Mouse (Mus musculus): ENCODE results near the gene Serpine3. TPM values are rescaled to one million over a fixed set of nuclear protein-coding genes. Genes with fewer than 3 reads are reported as not detected.

The Serpine3 gene
- total and polyA plus RNA-seq, 3 experiments: not detected

GRCm38 (mm10) chr14:62673646-62674045 is 10.2 kb downstream of the Serpine3 start:
- H3K4me1 ChIP-seq (ENCODE audit: control insufficient read depth in 1 of 2, insufficient read depth in 2 of 2, low read length in 2 of 2): no peaks in the 10 kb centered on the region
- DNase-seq (ENCODE audit: low read depth, low spot score): no peak
- no peaks in the 10 kb centered on the region for H3K79me2 ChIP-seq (ENCODE audit: control insufficient read depth, insufficient read depth, low read length, poor library complexity)
- H3K27me3 ChIP-seq (ENCODE audit: control insufficient read depth in 1 of 2, insufficient read depth in 2 of 2, low read length in 2 of 2): no peaks in the 10 kb centered on the region; a peak in 2 of 4 replicates
- no peak overlapping the region for H3K27ac ChIP-seq (ENCODE audit: control insufficient read depth, low read depth, low read length)
- H3K36me3 ChIP-seq (ENCODE audit: control insufficient read depth in 1 of 2, insufficient read depth in 2 of 2, low read length in 2 of 2): no peaks in the 10 kb centered on the region
- no peak overlapping the region for H3K4me3 ChIP-seq (ENCODE audit: control insufficient read depth in 1 of 2, insufficient read depth in 1 of 2, low read depth in 2 of 2, low read length in 2 of 2)
- H3K9ac ChIP-seq (ENCODE audit: control insufficient read depth, low read depth, low read length, poor library complexity, severe bottlenecking): no peak overlapping the region
- no peaks in the 10 kb centered on the region for H3K9me3 ChIP-seq (replicated peaks; ENCODE audit: insufficient read depth, low read length)
- TF ChIP-seq SMC3 (IDR thresholded peaks at IDR 0.05; ENCODE audit: low read depth, low read length): no peak
- no peak for TF ChIP-seq MYB (IDR thresholded peaks at IDR 0.05; ENCODE audit: low read depth, low read length)
- TF ChIP-seq ZC3H11A (IDR thresholded peaks at IDR 0.05; ENCODE audit: low read depth, low read length): no peak
- no peak for TF ChIP-seq RCOR1 (IDR thresholded peaks at IDR 0.05; ENCODE audit: low read depth, low read length)
- no peak for TF ChIP-seq MAFK (IDR thresholded peaks at IDR 0.05; ENCODE audit: borderline replicate concordance, low read depth, low read length)
- TF ChIP-seq BHLHE40 (IDR thresholded peaks at IDR 0.05; ENCODE audit: borderline replicate concordance, low read depth, low read length): no peak
- no peak for TF ChIP-seq POLR2AphosphoS5 (IDR thresholded peaks at IDR 0.05; ENCODE audit: borderline replicate concordance, low read depth, low read length)
- TF ChIP-seq GATA1 (IDR thresholded peaks at IDR 0.05; ENCODE audit: low read depth, low read length): no peak
- TF ChIP-seq ZNF384 (IDR thresholded peaks at IDR 0.05; ENCODE audit: low read depth, low read length): no peak

GRCm38 (mm10) chr14:62718161-62718560 is 54.7 kb downstream of the Serpine3 start:
- peaks cover under 1 to 2% of the 10 kb centered on the region in 2 experiments; a peak in 2 of 4 replicates for H3K4me1 ChIP-seq (ENCODE audit: control insufficient read depth in 1 of 2, insufficient read depth in 2 of 2, low read length in 2 of 2)
- H3K9ac ChIP-seq (ENCODE audit: control insufficient read depth, low read depth, low read length, poor library complexity, severe bottlenecking): no peak overlapping the region
- no peak overlapping the region for H3K4me3 ChIP-seq (ENCODE audit: control insufficient read depth in 1 of 2, insufficient read depth in 1 of 2, low read depth in 2 of 2, low read length in 2 of 2)
- H3K27me3 ChIP-seq (ENCODE audit: control insufficient read depth in 1 of 2, insufficient read depth in 2 of 2, low read length in 2 of 2): no peaks in the 10 kb centered on the region
- TF ChIP-seq POLR2AphosphoS5 (IDR thresholded peaks at IDR 0.05; ENCODE audit: borderline replicate concordance, low read depth, low read length): no peak
- TF ChIP-seq NRF1 (IDR thresholded peaks at IDR 0.05; ENCODE audit: insufficient read depth, low read depth, low read length, poor library complexity, severe bottlenecking): no peak
- TF ChIP-seq SIN3A (IDR thresholded peaks at IDR 0.05; ENCODE audit: low read length): no peak
- TF ChIP-seq TAL1 (IDR thresholded peaks at IDR 0.05; ENCODE audit: low read length): no peak
- TF ChIP-seq MXI1 (IDR thresholded peaks at IDR 0.05; ENCODE audit: low read depth, low read length): no peak
- TF ChIP-seq EP300 (IDR thresholded peaks at IDR 0.05; ENCODE audit: low read depth in 1 of 2, low read length in 2 of 2): no peak
- no peak for TF ChIP-seq TCF12 (IDR thresholded peaks at IDR 0.05; ENCODE audit: low read depth, low read length)
- TF ChIP-seq MAFK (IDR thresholded peaks at IDR 0.05; ENCODE audit: borderline replicate concordance, low read depth, low read length): no peak
- no peak for TF ChIP-seq ZMIZ1 (IDR thresholded peaks at IDR 0.05; ENCODE audit: low read depth, low read length)
- no peak for TF ChIP-seq E2F4 (IDR thresholded peaks at IDR 0.05; ENCODE audit: borderline replicate concordance, low read depth, low read length)
- DNase-seq (ENCODE audit: low read depth, low spot score): no peak
- peaks cover 5% of the 10 kb centered on the region; the same call in 1 of the 2 replicates for H3K79me2 ChIP-seq (ENCODE audit: control insufficient read depth, insufficient read depth, low read length, poor library complexity)
- no peaks in the 10 kb centered on the region for H3K9me3 ChIP-seq (replicated peaks; ENCODE audit: insufficient read depth, low read length)
- H3K36me3 ChIP-seq (ENCODE audit: control insufficient read depth in 1 of 2, insufficient read depth in 2 of 2, low read length in 2 of 2): peaks cover 7 to 29% of the 10 kb centered on the region in 2 experiments
- no peak overlapping the region for H3K27ac ChIP-seq (ENCODE audit: control insufficient read depth, low read depth, low read length)
